Mouse (Mus musculus) heart, embryonic 11.5 days (tissue): Measurements from ENCODE around the gene Tab1. TPM values are rescaled to one million over a fixed set of nuclear protein-coding genes. Genes with fewer than 3 reads are reported as not detected.
A peak's percentile ranks its signal among the peaks of the same experiment; 100 is the strongest.
"Not testable (repeated sequence)": the region's sequence is repeated elsewhere in the genome, so short reads cannot be mapped to it uniquely, and the experiment has no call there.

Source experiments
- ATAC-seq: fragments of 200-750 bp; cut with Nextera tagmentation; replicated peaks from 2 replicates; pipeline ENCODE4 v1.8.0; 2017; ENCODE audit warnings: moderate library complexity; ENCODE audit not compliant: insufficient number of reproducible peaks, low FRiP score, low TSS enrichment
- H3K27ac ChIP-seq: fragments of 300-500 bp; sonication (generic); 2 replicates; pipeline ENCODE4 v1.5.1; 2014; ENCODE audit warnings: mild to moderate bottlenecking, low read depth, low read length
- H3K27me3 ChIP-seq: fragments of 300-500 bp; sonication (generic); 2 replicates; pipeline ENCODE4 v1.6.1; 2014; ENCODE audit warnings: mild to moderate bottlenecking, low read length, mixed read lengths; ENCODE audit not compliant: control insufficient read depth, insufficient read depth
- H3K36me3 ChIP-seq: fragments of 300-500 bp; sonication (generic); 2 replicates; pipeline ENCODE4 v1.6.1; 2014; ENCODE audit warnings: mild to moderate bottlenecking, low read length, moderate library complexity, mixed read lengths; ENCODE audit not compliant: control insufficient read depth, insufficient read depth
- H3K4me1 ChIP-seq: fragments of 300-500 bp; sonication (generic); 2 replicates; pipeline ENCODE4 v1.6.1; 2014; ENCODE audit warnings: low read length; ENCODE audit not compliant: control insufficient read depth, insufficient read depth
- H3K4me2 ChIP-seq: fragments of 300-500 bp; sonication (generic); 2 replicates; pipeline ENCODE4 v1.6.1; 2014; ENCODE audit warnings: mild to moderate bottlenecking, moderate library complexity
- H3K4me3 ChIP-seq: fragments of 300-500 bp; sonication (generic); 2 replicates; pipeline ENCODE4 v1.5.1; 2014; ENCODE audit warnings: low read depth, low read length
- H3K9ac ChIP-seq: fragments of 300-500 bp; sonication (generic); 2 replicates; pipeline ENCODE4 v1.6.1; 2014; ENCODE audit warnings: mild to moderate bottlenecking, low read depth, low read length, moderate library complexity
- H3K9me3 ChIP-seq: fragments of 300-500 bp; sonication (generic); replicated peaks from 2 replicates; pipeline ENCODE4 v1.6.1; 2016; ENCODE audit warnings: low read length; ENCODE audit not compliant: control insufficient read depth
- WGBS: fragments of 180-500 bp; shearing (Covaris S2); extraction: QIAGEN DNeasy Blood & Tissue Kit; methylation state at CpG from one replicate; pipeline ENCODE4 v1.1.7; 2014; ENCODE audit not compliant: insufficient replicate concordance; 5-methylcytosine and 5-hydroxymethylcytosine counted together
- polyA plus RNA-seq: library from polyadenylated mRNA; unstranded; fragments of >200 nt; fragmentation: Nextera tagmentation; extraction: Ambion mirVana; gene quantifications from 2 replicates; pipeline ENCODE4 v1.2.1, GENCODE M21; 2014

Gene Tab1
- polyA plus RNA-seq, 1 experiment from 2014 or later: 18.8 TPM

- not testable (repeated sequence) for H3K4me1 ChIP-seq, H3K36me3 ChIP-seq, H3K4me3 ChIP-seq, ATAC-seq, H3K27me3 ChIP-seq, H3K9me3 ChIP-seq, H3K27ac ChIP-seq, H3K4me2 ChIP-seq, H3K9ac ChIP-seq
- WGBS: 91% methylated on average over 6 of the region's 6 CpGs
Measured at GRCm38 (mm10) chr15:80122431-80122830, 10.5 kb upstream of the Tab1 start.

- no peaks in the 10 kb centered on the region for H3K36me3 ChIP-seq
- ATAC-seq: no peak
- no peaks in the 10 kb centered on the region for H3K9me3 ChIP-seq
- no peak overlapping the region for H3K27ac ChIP-seq
- no peaks in the 10 kb centered on the region for H3K4me1 ChIP-seq
- H3K9ac ChIP-seq: no peak overlapping the region
- H3K4me2 ChIP-seq: no peak overlapping the region
- H3K4me3 ChIP-seq: no peak overlapping the region
- WGBS: 76% methylated on average over 4 of the region's 4 CpGs
- H3K27me3 ChIP-seq: no peaks in the 10 kb centered on the region; the same call in 1 of the 2 replicates
Measured at GRCm38 (mm10) chr15:80124651-80125050, 8.3 kb upstream of the Tab1 start.

- H3K9ac ChIP-seq: no peak overlapping the region
- WGBS: 56% methylated on average over 1 of the region's 1 CpGs
- no peak overlapping the region for H3K4me2 ChIP-seq
- no peaks in the 10 kb centered on the region for H3K9me3 ChIP-seq
- no peak overlapping the region for H3K4me3 ChIP-seq
- no peak for ATAC-seq
- no peaks in the 10 kb centered on the region for H3K36me3 ChIP-seq
- H3K27ac ChIP-seq: no peak overlapping the region
- H3K4me1 ChIP-seq: no peaks in the 10 kb centered on the region
- no peaks in the 10 kb centered on the region for H3K27me3 ChIP-seq
Measured at GRCm38 (mm10) chr15:80127191-80127590, 5.7 kb upstream of the Tab1 start.

- Histone ChIP-seq H3K27me3 (no peaks in the 10 kb centered on the region), H3K36me3 (no peaks in the 10 kb centered on the region), H3K9ac (no peak overlapping the region), H3K4me1 (peaks cover 14% of the 10 kb centered on the region), H3K27ac (no peak overlapping the region), H3K4me2 (no peak overlapping the region), H3K4me3 (no peak overlapping the region), H3K9me3 (no peaks in the 10 kb centered on the region)
- WGBS: 86% methylated on average over 6 of the region's 6 CpGs
- ATAC-seq: no peak
Measured at GRCm38 (mm10) chr15:80129982-80130381, 2.9 kb upstream of the Tab1 start.

- 51% methylated on average over 5 of the region's 5 CpGs for WGBS
- ATAC-seq: no peak
- no peak overlapping the region for H3K4me3 ChIP-seq
Measured at GRCm38 (mm10) chr15:80130689-80131088, 2.2 kb upstream of the Tab1 start.

DNA sequence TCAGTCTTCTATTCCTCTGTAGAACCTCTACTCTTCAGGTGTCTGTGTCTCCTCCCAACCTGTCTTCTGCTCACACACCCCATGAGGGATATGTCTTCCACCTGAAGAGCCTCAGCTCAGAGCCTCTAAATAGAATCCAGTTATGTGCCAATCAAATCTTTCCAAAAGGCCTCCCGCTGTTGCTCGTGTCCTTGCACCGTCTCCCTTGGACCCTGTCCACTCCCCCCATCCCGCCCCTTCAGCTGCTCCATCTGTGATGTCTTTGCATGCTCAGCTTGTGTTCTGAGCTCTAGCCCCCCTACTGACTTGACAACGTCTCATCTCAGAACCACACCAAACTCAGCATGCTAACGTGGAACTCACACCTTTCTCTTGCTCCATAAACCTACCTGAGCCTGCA is 1.5 kb upstream of the Tab1 start:
- Histone ChIP-seq H3K36me3 (no peaks in the 10 kb centered on the region), H3K4me1 (peaks cover 24% of the 10 kb centered on the region), H3K9ac (no peak overlapping the region), H3K4me3 (no peak overlapping the region), H3K9me3 (no peaks in the 10 kb centered on the region), H3K27me3 (no peaks in the 10 kb centered on the region), H3K27ac (no peak overlapping the region), H3K4me2 (no peak overlapping the region)
- ATAC-seq: no peak
- WGBS: 73% methylated on average over 6 of the region's 6 CpGs

More at GRCm38 (mm10) chr15:80130689-80131088, 2.2 kb upstream of the Tab1 start:
- Histone ChIP-seq H3K9ac (no peak overlapping the region), H3K9me3 (no peaks in the 10 kb centered on the region), H3K36me3 (no peaks in the 10 kb centered on the region), H3K4me1 (peaks cover 16% of the 10 kb centered on the region), H3K27ac (no peak overlapping the region; the same call in 1 of the 2 replicates), H3K4me2 (no peak overlapping the region), H3K27me3 (no peaks in the 10 kb centered on the region)

- 78% methylated on average over 9 of the region's 9 CpGs for WGBS
- Histone ChIP-seq H3K4me2 (peak overlapping the region; percentile 81), H3K9ac (peak overlapping the region; percentile 97), H3K27me3 (no peaks in the 10 kb centered on the region), H3K4me3 (peak overlapping the region; percentile 77), H3K36me3 (0 out of 2 replicates have a peak, but pooled peaks cover 2% of the 10 kb centered on the region), H3K9me3 (no peaks in the 10 kb centered on the region), H3K27ac (peak overlapping the region; percentile 100), H3K4me1 (peaks cover 27% of the 10 kb centered on the region)
- ATAC-seq: no peak
Measured at GRCm38 (mm10) chr15:80132452-80132851, 475 bp upstream of the Tab1 start.

- Histone ChIP-seq H3K9ac (peak overlapping the region; percentile 97), H3K4me2 (peak overlapping the region; percentile 81), H3K36me3 (0 out of 2 replicates have a peak, but pooled peaks cover 2% of the 10 kb centered on the region), H3K27me3 (no peaks in the 10 kb centered on the region), H3K27ac (peak overlapping the region; percentile 100), H3K4me3 (peak overlapping the region; percentile 77), H3K9me3 (no peaks in the 10 kb centered on the region), H3K4me1 (peaks cover 32% of the 10 kb centered on the region)
- ATAC-seq: peak; percentile 36; the same call in 1 of the 2 replicates
- WGBS: 10% methylated on average over 14 of the region's 14 CpGs
Measured at GRCm38 (mm10) chr15:80133682-80134449, 939 bp downstream of the Tab1 start.

DNA sequence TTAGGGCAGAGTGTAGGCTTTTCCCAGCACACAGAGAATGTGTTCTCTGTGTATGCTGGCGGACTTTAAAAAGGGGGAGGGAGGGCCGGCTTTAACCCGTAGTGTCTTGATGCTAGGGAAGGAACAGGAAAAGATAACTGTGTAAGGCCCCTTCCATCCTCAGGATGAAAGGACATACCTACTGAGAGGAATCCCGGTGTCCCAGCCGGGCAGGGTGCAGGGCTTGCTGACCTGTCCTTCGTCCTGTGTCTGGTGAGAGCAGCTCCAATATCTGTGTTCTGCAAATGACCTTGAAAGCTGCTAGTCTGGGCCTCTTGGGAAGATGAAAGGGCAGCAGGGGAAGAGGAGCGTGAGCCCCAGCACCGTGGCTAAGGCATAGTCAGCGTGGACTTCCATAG is 1.5 kb downstream of the Tab1 start:
- Histone ChIP-seq H3K27me3 (no peaks in the 10 kb centered on the region), H3K9ac (peak overlapping the region; percentile 97), H3K4me1 (peaks cover 38% of the 10 kb centered on the region), H3K27ac (peak overlapping the region; percentile 100), H3K9me3 (no peaks in the 10 kb centered on the region), H3K4me2 (peak overlapping the region; percentile 81), H3K4me3 (peak overlapping the region; percentile 77), H3K36me3 (0 out of 2 replicates have a peak, but pooled peaks cover 2% of the 10 kb centered on the region)
- 31% methylated on average over 9 of the region's 9 CpGs for WGBS
- ATAC-seq: no peak
